Mouse (Mus musculus): ENCODE data around the gene Rprml. TPM values are rescaled to one million over a fixed set of nuclear protein-coding genes. Genes with fewer than 3 reads are reported as not detected.

The Rprml gene
- polyA plus RNA-seq (2016; fragmentation: Nextera tagmentation; extraction: Ambion mirVana): not detected in 2 replicates

DNA sequence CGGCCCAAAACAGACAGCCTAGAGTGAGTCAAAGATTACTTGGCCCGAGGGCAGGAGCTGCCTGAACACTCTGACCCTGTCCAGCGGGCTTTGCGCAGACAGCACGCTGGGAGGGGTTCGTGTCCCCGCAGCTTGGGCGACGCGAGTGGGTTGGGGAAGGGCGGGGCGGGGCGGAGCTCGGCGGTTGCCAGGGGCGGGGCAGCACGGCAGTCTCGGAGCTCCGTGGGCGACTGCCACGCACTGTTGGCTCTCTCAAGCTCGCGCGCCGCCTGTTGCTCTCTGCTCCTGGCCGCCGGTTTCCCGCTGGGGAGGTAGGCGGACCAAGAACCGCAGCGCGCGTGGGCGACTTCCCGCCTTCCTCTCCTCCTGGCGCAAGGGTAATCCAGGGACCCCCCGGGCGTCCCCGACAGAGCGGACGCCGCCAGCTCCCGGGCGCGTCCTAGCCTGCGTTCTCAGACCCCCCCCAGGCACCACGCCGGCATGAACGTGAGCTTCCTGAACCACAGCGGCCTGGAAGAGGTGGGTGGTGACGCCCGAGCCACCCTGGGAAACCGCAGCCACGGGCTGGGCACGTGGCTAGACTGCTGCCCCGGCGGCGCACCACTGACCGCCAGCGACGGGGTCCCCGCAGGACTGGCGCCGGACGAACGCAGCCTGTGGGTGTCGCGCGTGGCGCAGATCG, at the start of gene Rprml:
TSS of gene Rprml (plus strand) at position 270 of the 682 bp plus-strand sequence.
- Histone ChIP-seq H3K4me2 (replicated peaks) (peak within 1 kb of the TSS; percentile 60), H3K36me3 (no peaks in the 10 kb centered on the region), H3K4me1 (peaks cover 12% of the 10 kb centered on the region), H3K9me3 (replicated peaks) (no peaks in the 10 kb centered on the region), H3K9ac (peak within 1 kb of the TSS; percentile 8; the same call in 1 of the 2 replicates), H3K4me3 (peak within 1 kb of the TSS; percentile 35), H3K27me3 (peaks cover 84% of the 10 kb centered on the region), H3K27ac (no peak within 1 kb of the TSS)
- 1% methylated on average over 65 of the region's 71 CpGs for WGBS
- no peak for ATAC-seq (ENCODE audit: low FRiP score)

- Histone ChIP-seq H3K27me3 (no peaks in the 10 kb centered on the region), H3K9me3 (replicated peaks) (no peaks in the 10 kb centered on the region), H3K27ac (no peak overlapping the region), H3K4me1 (no peaks in the 10 kb centered on the region), H3K9ac (no peak overlapping the region), H3K4me2 (replicated peaks) (no peak overlapping the region), H3K4me3 (no peak overlapping the region), H3K36me3 (no peaks in the 10 kb centered on the region)
- WGBS: 78% methylated on average over 5 of the region's 5 CpGs
- no peak for ATAC-seq (ENCODE audit: low FRiP score)
Observed at GRCm38 (mm10) chr11:103606611-103607010, 42.8 kb upstream of the Rprml start.

DNA sequence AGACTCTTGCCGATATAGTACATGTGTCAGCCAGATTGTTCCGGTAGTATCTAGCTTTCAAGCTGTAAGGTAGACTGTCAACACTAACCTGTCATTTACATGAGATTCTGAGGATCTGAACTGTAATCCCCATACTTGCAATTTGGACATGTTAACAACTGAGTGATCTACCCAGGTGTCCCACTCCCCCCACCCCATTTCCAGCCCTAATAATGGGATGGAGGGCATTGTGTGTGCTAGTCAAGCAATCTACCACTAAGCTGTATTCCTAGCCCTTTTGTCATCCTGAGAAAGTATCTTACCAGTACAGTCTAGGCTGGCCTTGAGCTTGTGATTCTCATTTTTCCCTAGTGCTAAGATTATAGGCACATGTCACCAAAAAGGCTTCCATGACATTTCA, 38.6 kb upstream of the Rprml start:
- no peaks in the 10 kb centered on the region for H3K36me3 ChIP-seq
- no peak overlapping the region for H3K4me3 ChIP-seq
- no peaks in the 10 kb centered on the region for H3K27me3 ChIP-seq
- H3K4me1 ChIP-seq: no peaks in the 10 kb centered on the region
- 89% methylated on average over 2 of the region's 2 CpGs for WGBS
- no peaks in the 10 kb centered on the region for H3K9me3 ChIP-seq (replicated peaks)
- no peak overlapping the region for H3K27ac ChIP-seq
- H3K4me2 ChIP-seq (replicated peaks): no peak overlapping the region
- H3K9ac ChIP-seq: no peak overlapping the region
- ATAC-seq (ENCODE audit: low FRiP score): no peak

- H3K9ac ChIP-seq: no peak within 1 kb of the TSS
- WGBS: 82% methylated on average over 9 of the region's 9 CpGs
- ATAC-seq (ENCODE audit: low FRiP score): no peak
- H3K36me3 ChIP-seq: no peaks in the 10 kb centered on the region
- H3K4me3 ChIP-seq: no peak within 1 kb of the TSS
- H3K27ac ChIP-seq: no peak within 1 kb of the TSS
- no peaks in the 10 kb centered on the region for H3K9me3 ChIP-seq (replicated peaks)
- no peak within 1 kb of the TSS for H3K4me2 ChIP-seq (replicated peaks)
- H3K4me1 ChIP-seq: no peaks in the 10 kb centered on the region
- no peaks in the 10 kb centered on the region for H3K27me3 ChIP-seq
Observed at GRCm38 (mm10) chr11:103621040-103621439, 28.3 kb upstream of the Rprml start, which contains the start of gene Gm884. TSS of gene Gm884 (minus strand) at chr11:103621140.

GRCm38 (mm10) chr11:103627453-103627852, 21.9 kb upstream of the Rprml start:
- ATAC-seq (ENCODE audit: low FRiP score): no peak
- Histone ChIP-seq H3K9me3 (replicated peaks) (no peaks in the 10 kb centered on the region), H3K27ac (no peak overlapping the region), H3K27me3 (no peaks in the 10 kb centered on the region), H3K4me2 (replicated peaks) (no peak overlapping the region), H3K4me1 (no peaks in the 10 kb centered on the region), H3K9ac (no peak overlapping the region), H3K36me3 (no peaks in the 10 kb centered on the region), H3K4me3 (no peak overlapping the region)
- 81% methylated on average over 23 of the region's 23 CpGs for WGBS

DNA sequence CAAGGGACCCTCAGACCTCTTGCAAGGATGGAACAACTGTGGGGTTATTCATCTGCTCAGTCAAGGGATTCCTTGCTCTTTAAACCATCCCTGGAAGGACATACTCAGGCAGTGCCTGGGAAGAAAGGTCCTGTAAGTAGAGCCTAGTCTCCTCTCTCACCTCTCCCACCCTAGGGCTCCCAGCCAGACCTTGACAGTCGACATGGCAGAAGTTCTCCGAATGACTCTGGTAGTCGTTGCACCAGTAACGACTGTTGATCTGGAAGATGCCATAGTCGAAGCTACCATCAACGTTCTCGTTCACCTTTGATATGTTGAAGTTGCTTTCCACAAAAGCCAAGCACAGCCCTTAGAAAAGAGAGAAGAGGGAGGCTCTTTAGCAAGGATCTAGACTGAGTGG, 14.6 kb upstream of the Rprml start:
- H3K4me1 ChIP-seq: no peaks in the 10 kb centered on the region
- H3K9ac ChIP-seq: no peak overlapping the region
- no peaks in the 10 kb centered on the region for H3K36me3 ChIP-seq
- H3K9me3 ChIP-seq (replicated peaks): no peaks in the 10 kb centered on the region
- 90% methylated on average over 7 of the region's 7 CpGs for WGBS
- ATAC-seq (ENCODE audit: low FRiP score): no peak
- H3K4me2 ChIP-seq (replicated peaks): no peak overlapping the region
- peaks cover 5% of the 10 kb centered on the region for H3K27me3 ChIP-seq
- no peak overlapping the region for H3K27ac ChIP-seq
- H3K4me3 ChIP-seq: no peak overlapping the region

- Histone ChIP-seq H3K27ac (no peak overlapping the region), H3K9me3 (replicated peaks) (no peaks in the 10 kb centered on the region), H3K27me3 (peaks cover 6% of the 10 kb centered on the region), H3K4me1 (no peaks in the 10 kb centered on the region), H3K9ac (no peak overlapping the region), H3K4me2 (replicated peaks) (no peak overlapping the region), H3K36me3 (no peaks in the 10 kb centered on the region), H3K4me3 (no peak overlapping the region)
- ATAC-seq (ENCODE audit: low FRiP score): no peak
- 74% methylated on average over 3 of the region's 3 CpGs for WGBS
Observed at GRCm38 (mm10) chr11:103635481-103635880, 13.9 kb upstream of the Rprml start.

DNA sequence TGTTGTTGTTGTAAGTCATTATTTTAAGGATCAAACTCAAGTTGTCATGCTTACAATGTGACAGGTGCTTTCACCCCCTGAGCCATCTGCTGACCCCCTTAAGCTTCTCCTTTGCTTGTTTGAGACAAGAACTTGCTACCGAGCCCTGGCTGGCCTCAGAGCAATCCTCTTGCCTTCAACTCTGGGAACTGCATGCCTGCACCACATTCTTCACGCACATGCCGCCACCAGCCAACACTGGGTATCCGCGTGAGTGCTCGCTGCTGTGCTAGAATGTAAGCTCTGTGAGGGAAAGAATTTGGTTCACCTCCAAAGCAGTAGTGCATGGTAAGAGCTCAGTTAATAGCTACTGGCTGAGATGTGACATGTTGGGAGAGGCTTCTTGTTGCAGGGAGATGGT, 13.1 kb upstream of the Rprml start:
- no peak overlapping the region for H3K27ac ChIP-seq
- 85% methylated on average over 6 of the region's 6 CpGs for WGBS
- H3K4me2 ChIP-seq (replicated peaks): no peak overlapping the region
- no peaks in the 10 kb centered on the region for H3K36me3 ChIP-seq
- no peak for ATAC-seq (ENCODE audit: low FRiP score)
- H3K9ac ChIP-seq: no peak overlapping the region
- peaks cover 10% of the 10 kb centered on the region for H3K27me3 ChIP-seq
- no peaks in the 10 kb centered on the region for H3K9me3 ChIP-seq (replicated peaks)
- no peak overlapping the region for H3K4me3 ChIP-seq
- no peaks in the 10 kb centered on the region for H3K4me1 ChIP-seq

- H3K9me3 ChIP-seq (replicated peaks): no peaks in the 10 kb centered on the region
- H3K4me2 ChIP-seq (replicated peaks): peak within 1 kb of the TSS; percentile 24; the same call in 1 of the 2 replicates
- H3K27me3 ChIP-seq: peaks cover 10% of the 10 kb centered on the region
- no peak within 1 kb of the TSS for H3K4me3 ChIP-seq
- ATAC-seq (ENCODE audit: low FRiP score): no peak
- no peak within 1 kb of the TSS for H3K9ac ChIP-seq
- 85% methylated on average over 3 of the region's 3 CpGs for WGBS
- no peaks in the 10 kb centered on the region for H3K36me3 ChIP-seq
- no peak within 1 kb of the TSS for H3K27ac ChIP-seq
- H3K4me1 ChIP-seq: no peaks in the 10 kb centered on the region
Observed at GRCm38 (mm10) chr11:103638790-103639189, 10.6 kb upstream of the Rprml start, which contains the start of gene Lyzl6. TSS of gene Lyzl6 (minus strand) at chr11:103638890.

DNA sequence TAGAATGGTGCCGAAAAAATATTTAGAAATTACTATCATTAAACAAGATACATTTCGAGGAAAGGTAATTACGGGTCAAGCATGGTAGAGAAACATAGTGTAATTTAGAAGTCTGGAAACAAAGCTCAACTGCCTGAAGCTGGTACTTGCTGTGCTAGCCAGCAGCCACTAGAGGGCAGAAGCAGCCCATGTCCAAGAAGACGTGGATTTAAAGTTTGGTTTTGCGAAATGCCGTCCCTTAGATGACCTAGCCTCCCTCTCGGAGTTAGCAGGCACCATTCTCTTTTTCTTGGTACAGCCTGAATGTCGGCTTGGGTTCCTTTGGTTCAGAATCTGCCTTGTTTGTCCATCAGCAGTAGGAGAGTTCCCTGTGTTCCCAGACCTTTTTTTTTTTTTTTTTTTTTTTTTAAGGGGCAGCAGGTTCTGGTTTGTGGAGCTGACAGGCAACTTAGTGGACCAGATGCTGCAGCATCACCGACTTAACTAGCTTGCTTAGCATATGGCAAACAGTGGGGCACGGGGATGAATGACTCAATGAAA, 9.9 kb upstream of the Rprml start:
- no peaks in the 10 kb centered on the region for H3K36me3 ChIP-seq
- H3K27ac ChIP-seq: no peak overlapping the region
- no peak overlapping the region for H3K4me3 ChIP-seq
- H3K4me2 ChIP-seq (replicated peaks): peak overlapping the region; percentile 24; the same call in 1 of the 2 replicates
- no peak overlapping the region for H3K9ac ChIP-seq
- H3K9me3 ChIP-seq (replicated peaks): no peaks in the 10 kb centered on the region
- peaks cover 10% of the 10 kb centered on the region for H3K27me3 ChIP-seq
- 3% methylated on average over 10 of the region's 10 CpGs for WGBS
- no peaks in the 10 kb centered on the region for H3K4me1 ChIP-seq
- no peak for ATAC-seq (ENCODE audit: low FRiP score)

DNA sequence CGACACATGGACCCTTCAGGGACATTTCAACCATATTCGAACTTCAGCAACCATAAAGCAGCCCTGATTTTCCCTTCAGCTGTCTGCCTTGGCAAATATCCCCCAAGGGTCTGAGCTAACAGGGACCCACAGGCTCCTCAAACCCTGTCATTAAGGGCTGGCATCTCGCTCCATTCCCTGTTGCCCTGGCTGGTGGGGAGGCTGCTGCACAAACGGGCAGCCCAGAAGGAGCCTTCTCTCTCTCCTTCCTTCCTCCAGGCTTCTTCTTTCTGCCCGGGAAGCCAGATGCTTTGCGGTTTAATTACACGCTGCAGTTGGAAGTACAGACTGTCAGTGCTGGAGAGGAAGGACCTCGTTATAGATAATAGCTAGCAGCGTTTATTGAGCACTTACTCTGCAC, 6.2 kb upstream of the Rprml start:
- ATAC-seq (ENCODE audit: low FRiP score): no peak

DNA sequence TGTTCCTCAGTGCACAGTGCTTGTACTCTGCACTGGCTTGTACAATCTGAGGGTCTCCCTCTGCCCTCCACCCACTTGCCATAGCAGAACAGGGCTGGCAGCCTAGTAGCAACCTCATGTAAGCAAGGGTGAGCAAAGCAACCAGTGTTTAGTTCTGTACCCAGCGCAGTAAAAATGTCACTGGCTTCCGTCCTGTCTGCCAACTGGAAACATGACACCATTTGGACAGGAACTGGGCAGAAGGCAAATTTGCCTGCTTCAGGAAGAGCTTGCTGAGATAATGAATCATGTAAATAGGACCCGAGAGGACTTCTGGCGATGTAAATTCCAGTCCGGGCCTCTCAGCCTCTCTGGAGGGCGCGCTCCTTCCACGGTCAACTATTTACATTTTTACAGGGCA, 3.6 kb upstream of the Rprml start:
- WGBS: 75% methylated on average over 8 of the region's 8 CpGs
- peaks cover 49% of the 10 kb centered on the region for H3K27me3 ChIP-seq
- H3K4me2 ChIP-seq (replicated peaks): no peak overlapping the region
- no peak overlapping the region for H3K4me3 ChIP-seq
- no peak overlapping the region for H3K9ac ChIP-seq
- H3K9me3 ChIP-seq (replicated peaks): no peaks in the 10 kb centered on the region
- H3K27ac ChIP-seq: no peak overlapping the region
- no peaks in the 10 kb centered on the region for H3K36me3 ChIP-seq
- H3K4me1 ChIP-seq: peaks cover 12% of the 10 kb centered on the region
- no peak for ATAC-seq (ENCODE audit: low FRiP score)

More for the DNA sequence above, 6.2 kb upstream of the Rprml start:
- H3K27me3 ChIP-seq: peaks cover 32% of the 10 kb centered on the region
- H3K36me3 ChIP-seq: no peaks in the 10 kb centered on the region
- H3K9me3 ChIP-seq (replicated peaks): no peaks in the 10 kb centered on the region
- no peaks in the 10 kb centered on the region for H3K4me1 ChIP-seq
- H3K27ac ChIP-seq: no peak overlapping the region
- H3K4me2 ChIP-seq (replicated peaks): no peak overlapping the region
- WGBS: 79% methylated on average over 9 of the region's 9 CpGs
- H3K4me3 ChIP-seq: no peak overlapping the region
- no peak overlapping the region for H3K9ac ChIP-seq

DNA sequence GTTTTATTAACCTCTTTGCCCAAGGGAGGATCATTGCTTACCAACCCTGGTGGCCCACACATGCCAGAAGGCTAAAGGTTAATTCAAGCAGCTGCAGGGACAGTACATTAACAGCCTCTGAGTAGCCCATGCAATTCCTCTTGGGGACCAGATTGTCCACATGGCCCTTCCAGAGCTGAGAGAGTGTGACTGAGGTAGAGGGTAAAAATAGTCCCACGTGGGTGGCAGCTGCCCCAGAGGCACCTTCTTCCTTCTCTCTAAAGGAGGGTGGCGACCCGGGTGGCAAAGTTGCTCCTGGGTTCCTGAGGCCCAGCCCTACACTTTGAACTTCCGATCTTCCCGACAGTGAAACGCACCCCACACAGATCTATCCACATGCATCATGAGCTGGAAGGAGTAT, 3.1 kb upstream of the Rprml start:
- Histone ChIP-seq H3K4me1 (peaks cover 12% of the 10 kb centered on the region), H3K36me3 (no peaks in the 10 kb centered on the region), H3K27ac (no peak overlapping the region), H3K4me2 (replicated peaks) (no peak overlapping the region), H3K9ac (no peak overlapping the region), H3K9me3 (replicated peaks) (no peaks in the 10 kb centered on the region), H3K27me3 (peaks cover 52% of the 10 kb centered on the region), H3K4me3 (no peak overlapping the region)
- ATAC-seq (ENCODE audit: low FRiP score): no peak
- 82% methylated on average over 6 of the region's 6 CpGs for WGBS

All from hindbrain, embryonic 12.5 days (tissue).